Mouse (Mus musculus): ENCODE data around the gene Nos1.

Nos1 gene

GRCm38 (mm10) chr5:117969681-117970427 is 189.0 kb downstream of the Nos1 start:
- DNase-seq = no peak

GRCm38 (mm10) chr5:117976263-117976656 is 195.4 kb downstream of the Nos1 start:
- DNase-seq = no peak

- peak; percentile 96 for DNase-seq
Measured at GRCm38 (mm10) chr5:117976657-117977500, 196.0 kb downstream of the Nos1 start, which contains the start of gene Fbxo21. Gene Fbxo21, plus strand, starts transcription at chr5:117976730.

GRCm38 (mm10) chr5:117977501-117978158 is 196.8 kb downstream of the Nos1 start:
- peak; percentile 45 for DNase-seq

- DNase-seq = no peak
Measured at GRCm38 (mm10) chr5:117978159-117978697, 197.4 kb downstream of the Nos1 start.

- DNase-seq = no peak
Measured at GRCm38 (mm10) chr5:117979082-117979481, 198.2 kb downstream of the Nos1 start.

GRCm38 (mm10) chr5:117980921-117981320 is 200.1 kb downstream of the Nos1 start:
- DNase-seq = no peak

- no peak for DNase-seq
Measured at GRCm38 (mm10) chr5:117981943-117982342, 201.1 kb downstream of the Nos1 start.

- DNase-seq = no peak
Measured at GRCm38 (mm10) chr5:117986327-117986726, 205.5 kb downstream of the Nos1 start.

GRCm38 (mm10) chr5:117987891-117988290 is 207.1 kb downstream of the Nos1 start:
- no peak for DNase-seq

- DNase-seq = no peak
Measured at GRCm38 (mm10) chr5:117988367-117988766, 207.5 kb downstream of the Nos1 start.

- DNase-seq = no peak
Measured at GRCm38 (mm10) chr5:117989773-117990172, 208.9 kb downstream of the Nos1 start.

GRCm38 (mm10) chr5:117990957-117991356 is 210.1 kb downstream of the Nos1 start:
- DNase-seq = no peak

GRCm38 (mm10) chr5:117993550-117993949 is 212.7 kb downstream of the Nos1 start:
- no peak for DNase-seq

GRCm38 (mm10) chr5:117995372-117995901 is 214.6 kb downstream of the Nos1 start:
- DNase-seq = no peak

GRCm38 (mm10) chr5:117995911-117996310 is 215.1 kb downstream of the Nos1 start:
- no peak for DNase-seq

- no peak for DNase-seq
Measured at GRCm38 (mm10) chr5:117996581-117996980, 215.7 kb downstream of the Nos1 start.

GRCm38 (mm10) chr5:117997434-117997970 is 216.7 kb downstream of the Nos1 start:
- DNase-seq = no peak

GRCm38 (mm10) chr5:117999061-117999460 is 218.2 kb downstream of the Nos1 start:
- DNase-seq = no peak

- DNase-seq = no peak
Measured at GRCm38 (mm10) chr5:117999584-117999983, 218.8 kb downstream of the Nos1 start.

- peak; percentile 71 for DNase-seq
Measured at GRCm38 (mm10) chr5:118002059-118002458, 221.2 kb downstream of the Nos1 start.

GRCm38 (mm10) chr5:118004619-118005018 is 223.8 kb downstream of the Nos1 start:
- peak; percentile 82 for DNase-seq

GRCm38 (mm10) chr5:118005728-118006127 is 224.9 kb downstream of the Nos1 start:
- no peak for DNase-seq

All from thymus, postnatal 14 days (tissue).